Mouse (Mus musculus) layer of hippocampus, postnatal 36 days (tissue): ENCODE measurements at regions not wholly inside any gene's neighbourhood (a gene's known extent, or its start where the extent isn't known, plus 50 kb on each side); places are given as distances from the start of the nearest gene placed in this dataset.
"Not testable (repeated sequence)": the region's sequence is repeated elsewhere in the genome, so short reads cannot be mapped to it uniquely, and the experiment has no call there.

Experiments
- DNase-seq, 2 experiments: peaks; one replicate each; pipeline ENCODE4 v3.0.0; 2022

- DNase-seq = no peak
Measured at GRCm38 (mm10) chr17:60966401-60966800, 1914.7 kb downstream of the Efna5 start.

- DNase-seq = no peak
Measured at GRCm38 (mm10) chr17:60965660-60966059, 1915.5 kb downstream of the Efna5 start.

DNA sequence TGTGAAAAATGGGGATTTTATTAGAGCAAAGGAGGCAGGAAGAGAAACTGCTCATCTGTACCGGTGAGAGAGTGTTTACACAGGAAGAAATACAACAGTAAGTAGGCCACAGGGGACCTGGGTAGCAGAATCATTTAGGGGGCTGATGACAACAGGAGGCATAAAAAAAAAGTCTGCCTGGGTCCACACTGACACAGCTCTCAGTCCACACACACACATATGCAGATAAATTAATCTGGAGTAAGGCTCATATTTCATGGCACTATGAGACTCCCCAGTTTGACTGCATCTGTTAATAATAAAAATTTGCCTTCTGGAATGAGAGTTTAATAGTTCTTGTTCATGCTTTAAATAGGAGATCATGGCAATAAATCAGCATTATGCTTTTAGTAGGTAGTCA is 1929.7 kb downstream of the Efna5 start:
- no peak for DNase-seq

DNA sequence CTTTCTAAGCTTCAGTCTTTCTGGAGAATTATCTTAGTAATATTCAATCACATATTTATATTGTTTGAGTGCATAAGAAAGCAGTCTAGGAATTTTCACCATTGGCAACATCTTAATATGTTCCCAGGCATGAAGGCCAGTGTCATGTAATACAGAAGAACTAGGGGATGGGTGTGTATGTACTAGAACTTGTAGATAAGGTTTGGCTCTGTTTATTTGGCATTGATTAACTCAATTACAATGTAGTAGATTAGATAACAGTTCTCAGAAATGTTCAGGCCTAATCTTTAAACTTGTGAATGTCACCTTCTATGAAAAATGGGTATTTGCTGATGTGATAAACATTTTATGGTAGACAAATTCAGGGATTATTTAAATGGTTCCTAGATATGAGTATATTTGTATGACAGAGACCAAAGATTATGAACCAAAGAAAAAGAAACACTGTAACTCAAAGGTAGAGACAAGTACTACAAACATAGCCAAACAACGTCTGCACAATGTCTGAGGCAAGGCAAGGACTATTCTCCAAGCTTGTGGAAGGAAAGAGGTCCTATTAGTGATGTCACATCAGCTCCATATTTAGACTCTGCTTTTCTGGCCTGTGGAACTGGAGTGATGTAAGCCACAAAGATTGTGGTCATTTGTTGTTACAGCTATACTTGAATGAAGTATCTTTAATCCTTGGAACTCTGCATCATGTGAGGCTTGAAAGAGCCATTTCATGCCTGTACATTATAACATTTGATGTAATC is 1924.8 kb upstream of the Nudt12 start:
- DNase-seq = no peak

DNA sequence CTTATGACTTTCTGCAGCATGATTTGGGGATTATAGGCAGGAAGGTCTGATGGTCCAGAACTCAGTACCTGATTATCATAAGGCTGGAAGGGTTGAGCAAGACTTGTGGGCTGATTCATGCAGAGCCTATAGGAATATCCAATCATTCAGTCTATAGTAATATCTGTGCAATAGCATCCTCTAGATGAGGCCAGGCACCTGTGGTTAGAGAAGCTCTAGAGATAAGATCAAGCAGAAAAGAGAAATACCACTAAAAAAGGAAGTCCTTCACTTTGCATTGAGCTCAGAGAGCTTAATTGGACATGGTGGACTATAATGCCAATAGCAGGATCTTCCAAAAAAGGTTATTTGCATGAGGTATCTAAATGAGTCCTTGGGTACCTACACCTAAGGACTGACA is 1921.1 kb upstream of the Nudt12 start:
- DNase-seq = no peak

GRCm38 (mm10) chr17:60925822-60926383 is 1912.7 kb upstream of the Nudt12 start:
- peak; percentile 6 to 7 for DNase-seq

- DNase-seq = not testable (repeated sequence)
Measured at GRCm38 (mm10) chr17:60882721-60883120, 1869.5 kb upstream of the Nudt12 start.

GRCm38 (mm10) chr17:60857445-60857844 is 1844.3 kb upstream of the Nudt12 start:
- no peak for DNase-seq

- DNase-seq = no peak
Measured at GRCm38 (mm10) chr17:60854659-60855058, 1841.5 kb upstream of the Nudt12 start.

DNA sequence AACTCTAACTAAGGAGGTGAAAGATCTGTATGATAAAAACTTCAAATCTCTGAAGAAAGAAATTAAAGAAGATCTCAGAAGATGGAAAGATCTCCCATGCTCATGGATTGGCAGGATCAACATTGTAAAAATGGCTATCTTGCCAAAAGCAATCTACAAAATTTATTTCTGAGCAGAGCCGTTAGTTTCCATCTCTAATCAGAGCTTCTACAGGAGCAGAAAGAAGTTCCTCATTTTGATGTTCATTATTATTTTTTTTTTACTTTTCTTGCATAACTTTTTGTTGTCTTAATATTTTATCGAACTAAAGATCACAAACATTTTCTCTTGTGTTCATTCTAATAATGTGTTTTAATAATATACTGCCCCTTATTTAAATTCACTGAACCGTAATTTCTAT is 1825.6 kb upstream of the Nudt12 start:
- DNase-seq = not testable (repeated sequence)

DNA sequence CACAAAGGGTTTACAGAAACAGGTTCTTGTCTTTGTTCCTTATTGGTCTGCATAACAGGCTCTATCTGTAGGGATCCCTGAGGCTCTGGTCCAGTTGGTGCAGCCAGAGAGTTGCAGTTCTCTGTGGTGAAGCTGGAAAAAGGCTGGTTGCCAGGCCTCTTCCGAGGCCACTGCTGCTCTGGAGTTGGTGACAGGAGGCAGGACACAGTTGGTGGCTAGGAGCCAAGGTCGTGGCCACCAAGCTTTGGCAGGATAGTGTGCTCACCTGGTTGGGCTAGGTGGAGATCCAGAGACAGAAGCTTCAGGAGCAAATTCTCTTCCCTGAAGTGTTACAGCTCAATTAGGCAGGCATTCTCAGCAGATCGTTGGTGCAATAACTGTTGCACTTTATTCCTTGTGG is 1819.4 kb upstream of the Nudt12 start:
- DNase-seq = no peak

- DNase-seq = no peak
Measured at GRCm38 (mm10) chr17:60830498-60830897, 1817.3 kb upstream of the Nudt12 start.

GRCm38 (mm10) chr17:60804715-60805449 is 1791.7 kb upstream of the Nudt12 start:
- DNase-seq = no peak

GRCm38 (mm10) chr17:60762270-60762669 is 1749.1 kb upstream of the Nudt12 start:
- DNase-seq = no peak

- peak in 1 of 2 experiments; percentile 6 for DNase-seq
Measured at GRCm38 (mm10) chr17:60761100-60761499, 1747.9 kb upstream of the Nudt12 start.

- DNase-seq = no peak
Measured at GRCm38 (mm10) chr17:60742856-60743255, 1729.7 kb upstream of the Nudt12 start.

DNA sequence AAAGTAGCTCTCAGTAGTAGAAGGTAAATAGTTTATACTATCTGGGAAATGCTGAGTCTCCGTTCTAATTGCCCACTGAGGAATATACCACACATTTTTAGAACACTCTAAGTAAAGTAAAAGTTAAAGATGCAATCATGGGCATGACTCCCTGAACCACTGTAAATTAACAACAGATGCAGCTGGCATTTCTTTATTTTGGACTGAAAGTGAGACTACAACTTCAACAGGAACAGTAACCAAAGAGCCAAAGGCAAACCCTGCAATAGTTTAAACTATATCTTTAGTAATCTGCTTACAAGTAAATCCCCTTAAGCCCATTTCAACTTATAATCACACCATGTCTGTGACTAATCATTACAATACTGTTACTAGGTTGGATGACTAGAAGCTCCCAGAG is 1725.0 kb upstream of the Nudt12 start:
- no peak for DNase-seq

GRCm38 (mm10) chr17:60720138-60720537 is 1707.0 kb upstream of the Nudt12 start:
- DNase-seq = no peak

DNA sequence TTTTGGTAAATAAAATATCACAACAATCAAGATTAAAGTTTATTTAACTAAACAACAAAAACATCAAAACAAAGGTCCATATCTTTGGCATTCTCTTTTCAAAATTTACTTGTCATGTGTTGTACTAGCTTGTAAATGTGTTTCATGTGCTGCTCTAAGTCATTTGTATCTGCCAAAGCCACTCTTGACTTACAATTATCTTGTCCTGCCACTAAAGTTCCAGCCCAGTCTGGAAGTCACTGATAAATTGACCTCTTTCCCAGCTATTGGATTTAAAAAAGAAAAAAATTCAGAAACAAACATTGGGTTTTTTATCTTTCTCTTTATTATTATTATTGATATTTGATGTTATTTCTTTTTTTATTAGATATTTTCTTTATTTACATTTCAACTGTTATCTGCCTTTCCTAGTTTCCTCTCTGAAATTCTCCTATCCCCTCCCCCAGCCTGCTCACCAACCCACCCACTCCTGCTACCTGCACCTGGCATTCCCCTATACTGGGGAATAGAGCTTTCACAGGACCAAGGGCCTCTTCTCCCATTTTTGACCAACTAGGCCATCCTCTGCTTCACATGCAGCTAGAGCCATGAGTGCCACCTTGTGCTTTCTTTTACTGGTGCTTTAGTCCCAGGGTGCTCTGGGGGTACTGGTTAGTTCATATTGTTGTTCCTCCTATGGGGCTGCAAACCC is 1704.9 kb upstream of the Nudt12 start:
- no peak for DNase-seq

DNA sequence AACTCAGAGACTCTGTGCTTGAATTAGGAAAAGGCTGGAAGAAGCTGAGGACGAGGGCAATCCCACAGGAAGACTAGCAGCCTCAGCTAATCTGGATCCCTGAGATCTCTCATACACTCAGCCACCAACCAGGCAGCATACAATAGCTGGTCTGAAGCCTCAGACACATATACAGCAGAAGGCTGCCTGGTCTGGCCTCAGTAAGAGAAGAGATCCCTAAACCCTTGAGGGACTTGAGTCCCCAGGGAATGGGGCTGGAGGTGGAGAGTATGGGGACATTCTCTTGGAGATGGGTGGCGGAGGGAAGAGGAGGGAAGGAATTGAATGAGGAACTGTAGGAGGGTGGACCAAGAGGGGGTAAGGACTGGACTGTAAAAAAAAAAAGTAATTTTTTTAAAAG is 1704.3 kb upstream of the Nudt12 start:
- DNase-seq = no peak
